Mouse (Mus musculus): Measurements from ENCODE around the gene Mdm2. TPM values are rescaled to one million over a fixed set of nuclear protein-coding genes. Genes with fewer than 3 reads are reported as not detected.
"Not testable (repeated sequence)": the region's sequence is repeated elsewhere in the genome, so short reads cannot be mapped to it uniquely, and the experiment has no call there.

Mdm2 gene
- polyA plus RNA-seq, 1 experiment from 2014 or later, result 55.3 TPM

DNA sequence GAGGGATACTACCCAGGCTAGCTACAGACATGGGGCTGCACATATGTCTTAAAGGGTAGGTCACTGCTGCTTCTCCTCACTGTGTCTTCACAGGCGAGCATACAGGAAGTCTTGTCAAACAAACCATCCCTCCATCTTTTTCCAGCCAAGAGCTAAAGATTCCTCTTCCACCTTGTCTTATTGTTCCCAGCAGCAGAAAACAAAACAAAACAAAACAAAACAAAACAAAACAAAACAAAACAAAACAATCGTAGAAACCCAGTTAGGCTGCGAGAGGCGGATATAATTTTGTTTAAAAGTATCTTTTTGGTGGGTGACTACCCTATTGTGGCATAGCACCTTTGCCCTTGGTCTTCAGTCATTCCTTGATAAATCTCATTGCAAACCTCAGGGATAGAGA is 32.1 kb upstream of the Mdm2 start:
- Histone ChIP-seq H3K9me3 (replicated peaks; ENCODE audit: control insufficient read depth, low read length) (no peaks in the 10 kb centered on the region), H3K4me2 (ENCODE audit: low read depth, low read length) (no peak overlapping the region), H3K36me3 (ENCODE audit: control insufficient read depth, insufficient read depth) (peaks cover 9% of the 10 kb centered on the region), H3K27me3 (ENCODE audit: control insufficient read depth, insufficient read depth, low read length) (no peaks in the 10 kb centered on the region), H3K4me3 (ENCODE audit: low read length) (no peak overlapping the region), H3K27ac (ENCODE audit: low read length) (no peak overlapping the region), H3K4me1 (ENCODE audit: control insufficient read depth, insufficient read depth, low read length) (0 out of 2 replicates have a peak, but pooled peaks cover 6% of the 10 kb centered on the region), H3K9ac (ENCODE audit: low read length) (no peak overlapping the region)
- 82% methylated on average over 4 of the region's 4 CpGs for WGBS
- no peak for ATAC-seq (replicated peaks; ENCODE audit: extremely low read depth, insufficient read depth, low FRiP score)

DNA sequence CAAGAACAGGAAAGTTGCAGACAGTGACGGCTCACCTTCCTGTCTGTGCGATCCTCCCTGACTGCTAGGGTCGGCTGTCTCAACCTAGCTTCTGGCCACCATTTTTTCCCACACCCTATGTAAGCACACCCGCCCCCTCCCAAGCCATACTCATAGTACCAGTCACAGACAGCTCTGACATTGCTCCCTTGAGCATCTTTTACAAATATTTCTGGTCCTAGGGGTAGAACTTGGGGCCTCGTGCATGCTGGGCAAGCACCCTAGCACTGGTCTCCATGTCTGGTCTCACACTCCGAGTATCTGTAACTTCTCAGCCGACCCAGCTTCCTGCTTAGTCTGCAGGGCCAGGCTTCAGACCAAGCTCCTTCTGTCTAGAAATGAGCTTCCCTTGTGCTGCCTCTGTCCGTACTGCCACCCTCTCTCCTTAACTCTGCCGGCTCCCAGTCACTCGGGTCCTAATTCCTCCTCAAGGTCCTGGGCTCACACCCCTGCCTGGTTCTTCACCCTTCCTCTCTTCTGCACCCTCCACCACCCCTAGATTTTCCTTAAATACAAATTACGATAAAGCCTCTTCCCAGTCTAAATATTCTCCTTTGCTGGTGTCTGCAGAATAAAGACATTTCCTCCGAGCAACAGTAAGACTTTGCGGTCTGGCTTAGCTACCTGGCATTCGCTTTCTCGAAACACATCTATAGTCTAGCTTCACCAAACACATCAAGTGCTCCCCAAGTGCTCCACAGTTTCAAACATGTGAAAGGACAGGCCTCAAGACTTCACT is 31.3 kb upstream of the Mdm2 start:
- Histone ChIP-seq H3K4me2 (ENCODE audit: low read depth, low read length) (no peak overlapping the region), H3K9ac (ENCODE audit: low read length) (no peak overlapping the region), H3K36me3 (ENCODE audit: control insufficient read depth, insufficient read depth) (peaks cover 9% of the 10 kb centered on the region), H3K9me3 (replicated peaks; ENCODE audit: control insufficient read depth, low read length) (no peaks in the 10 kb centered on the region), H3K27me3 (ENCODE audit: control insufficient read depth, insufficient read depth, low read length) (no peaks in the 10 kb centered on the region), H3K4me3 (ENCODE audit: low read length) (no peak overlapping the region), H3K4me1 (ENCODE audit: control insufficient read depth, insufficient read depth, low read length) (0 out of 2 replicates have a peak, but pooled peaks cover 6% of the 10 kb centered on the region), H3K27ac (ENCODE audit: low read length) (no peak overlapping the region)
- no peak for ATAC-seq (replicated peaks; ENCODE audit: extremely low read depth, insufficient read depth, low FRiP score)
- 74% methylated on average over 15 of the region's 15 CpGs for WGBS

DNA sequence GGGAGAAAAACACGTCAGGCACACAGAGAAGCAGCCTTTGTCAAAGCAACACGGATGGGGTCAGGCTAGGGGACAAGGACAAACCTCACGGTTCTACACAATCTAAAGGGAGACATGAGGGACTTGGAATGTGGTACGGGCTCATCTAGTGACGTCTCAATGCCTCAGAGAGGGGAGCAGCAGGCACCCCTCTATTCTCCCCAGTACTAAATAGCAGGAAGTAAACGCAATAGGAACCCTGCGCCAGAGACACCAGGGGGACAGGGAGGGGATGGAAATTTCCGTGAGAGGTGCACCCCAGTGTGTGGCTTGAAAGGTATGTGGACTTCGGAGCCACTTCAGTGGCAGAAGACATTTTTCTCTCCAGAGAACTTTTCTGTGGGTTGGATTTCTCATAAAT is 30.4 kb upstream of the Mdm2 start:
- WGBS, result 84% methylated on average over 9 of the region's 9 CpGs
- Histone ChIP-seq H3K4me3 (ENCODE audit: low read length) (no peak overlapping the region), H3K27me3 (ENCODE audit: control insufficient read depth, insufficient read depth, low read length) (no peaks in the 10 kb centered on the region), H3K9ac (ENCODE audit: low read length) (no peak overlapping the region), H3K36me3 (ENCODE audit: control insufficient read depth, insufficient read depth) (peaks cover 12% of the 10 kb centered on the region), H3K4me2 (ENCODE audit: low read depth, low read length) (no peak overlapping the region), H3K4me1 (ENCODE audit: control insufficient read depth, insufficient read depth, low read length) (0 out of 2 replicates have a peak, but pooled peaks cover 6% of the 10 kb centered on the region), H3K27ac (ENCODE audit: low read length) (no peak overlapping the region), H3K9me3 (replicated peaks; ENCODE audit: control insufficient read depth, low read length) (no peaks in the 10 kb centered on the region)
- no peak for ATAC-seq (replicated peaks; ENCODE audit: extremely low read depth, insufficient read depth, low FRiP score)

DNA sequence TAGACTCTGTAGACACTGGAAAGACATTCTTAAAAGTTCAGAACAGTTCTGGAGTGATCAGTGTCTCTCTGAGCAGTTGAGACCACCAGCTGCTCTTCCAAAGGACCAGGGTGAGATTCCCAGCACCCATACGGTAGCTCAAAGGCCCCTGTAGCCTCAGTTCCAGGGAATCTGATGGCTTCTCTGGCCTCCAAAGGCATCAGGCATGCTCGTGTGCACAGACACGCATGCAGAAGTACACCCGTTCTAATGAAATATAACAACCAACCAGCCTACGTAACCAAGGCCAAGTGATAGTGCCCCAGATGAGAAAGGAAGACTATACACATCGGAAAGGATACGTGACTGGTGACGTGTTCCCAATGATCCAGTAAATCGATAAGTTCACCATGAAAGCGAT is 29.6 kb upstream of the Mdm2 start:
- H3K36me3 ChIP-seq (ENCODE audit: control insufficient read depth, insufficient read depth), result peaks cover 12% of the 10 kb centered on the region
- 0 out of 2 replicates have a peak, but pooled peaks cover 3% of the 10 kb centered on the region for H3K4me1 ChIP-seq (ENCODE audit: control insufficient read depth, insufficient read depth, low read length)
- no peaks in the 10 kb centered on the region for H3K27me3 ChIP-seq (ENCODE audit: control insufficient read depth, insufficient read depth, low read length)
- H3K27ac ChIP-seq (ENCODE audit: low read length), result no peak overlapping the region
- no peak overlapping the region for H3K9ac ChIP-seq (ENCODE audit: low read length)
- H3K4me3 ChIP-seq (ENCODE audit: low read length), result no peak overlapping the region
- H3K4me2 ChIP-seq (ENCODE audit: low read depth, low read length), result no peak overlapping the region
- WGBS, result 96% methylated on average over 10 of the region's 10 CpGs
- no peaks in the 10 kb centered on the region for H3K9me3 ChIP-seq (replicated peaks; ENCODE audit: control insufficient read depth, low read length)
- no peak for ATAC-seq (replicated peaks; ENCODE audit: extremely low read depth, insufficient read depth, low FRiP score)

DNA sequence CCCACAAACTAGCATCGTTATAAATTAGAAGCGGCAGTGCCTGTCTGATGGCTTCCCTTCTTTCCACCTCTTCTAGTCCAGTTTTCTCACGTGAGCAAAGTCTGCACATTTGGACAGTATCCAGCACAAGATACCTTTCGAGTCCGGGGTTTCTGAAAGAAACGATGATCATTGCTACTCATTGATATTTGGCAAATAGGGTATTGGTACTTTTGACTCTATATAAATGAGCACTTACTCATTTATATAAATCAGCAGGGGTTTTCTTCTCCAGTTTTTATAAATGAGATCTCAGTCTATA is 29.0 kb upstream of the Mdm2 start:
- 94% methylated on average over 6 of the region's 6 CpGs for WGBS
- ATAC-seq (replicated peaks; ENCODE audit: extremely low read depth, insufficient read depth, low FRiP score), result no peak
- Histone ChIP-seq H3K4me3 (ENCODE audit: low read length) (no peak overlapping the region), H3K9ac (ENCODE audit: low read length) (no peak overlapping the region), H3K27ac (ENCODE audit: low read length) (no peak overlapping the region), H3K4me1 (ENCODE audit: control insufficient read depth, insufficient read depth, low read length) (no peaks in the 10 kb centered on the region), H3K36me3 (ENCODE audit: control insufficient read depth, insufficient read depth) (peaks cover 12% of the 10 kb centered on the region), H3K27me3 (ENCODE audit: control insufficient read depth, insufficient read depth, low read length) (no peaks in the 10 kb centered on the region), H3K9me3 (replicated peaks; ENCODE audit: control insufficient read depth, low read length) (no peaks in the 10 kb centered on the region), H3K4me2 (ENCODE audit: low read depth, low read length) (no peak overlapping the region)

DNA sequence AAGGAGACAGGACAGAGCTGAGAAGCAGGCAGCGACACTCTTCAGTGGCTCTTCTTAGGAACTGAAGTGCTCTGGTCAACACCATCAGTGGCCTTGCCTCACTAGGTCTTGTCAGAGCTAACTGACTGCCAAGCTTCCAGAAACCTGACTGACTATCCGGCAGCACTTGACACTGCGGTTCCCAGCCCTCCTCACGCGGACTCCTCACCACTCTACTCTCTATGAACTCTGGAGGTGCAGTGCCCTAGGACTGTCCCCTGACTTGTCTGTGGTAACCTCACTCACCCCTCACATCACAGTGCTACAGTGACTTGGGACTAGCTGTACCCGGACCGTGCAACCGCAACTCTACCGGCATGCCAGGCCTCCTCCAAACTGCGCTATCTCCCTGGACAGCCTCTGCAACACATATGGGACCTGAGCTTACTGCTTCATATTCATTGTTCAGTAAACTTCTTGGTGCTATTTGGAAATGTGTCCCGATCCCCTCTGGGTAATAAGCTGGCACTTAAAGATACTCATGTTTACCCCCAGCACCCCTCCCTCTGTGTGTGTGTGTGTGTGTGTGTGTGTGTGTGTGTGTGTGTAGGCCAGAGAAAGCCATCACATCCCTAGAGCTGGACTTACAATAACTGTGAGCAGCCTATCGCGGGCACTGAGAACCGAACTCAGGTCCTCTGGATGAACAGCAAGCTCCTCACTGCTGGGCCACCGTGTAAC is 28.5 kb upstream of the Mdm2 start:
- no peaks in the 10 kb centered on the region for H3K27me3 ChIP-seq (ENCODE audit: control insufficient read depth, insufficient read depth, low read length)
- H3K4me1 ChIP-seq (ENCODE audit: control insufficient read depth, insufficient read depth, low read length), result no peaks in the 10 kb centered on the region
- ATAC-seq (replicated peaks; ENCODE audit: extremely low read depth, insufficient read depth, low FRiP score), result no peak
- H3K27ac ChIP-seq (ENCODE audit: low read length), result no peak overlapping the region
- H3K9ac ChIP-seq (ENCODE audit: low read length), result no peak overlapping the region
- peaks cover 12% of the 10 kb centered on the region for H3K36me3 ChIP-seq (ENCODE audit: control insufficient read depth, insufficient read depth)
- no peak overlapping the region for H3K4me2 ChIP-seq (ENCODE audit: low read depth, low read length)
- no peaks in the 10 kb centered on the region for H3K9me3 ChIP-seq (replicated peaks; ENCODE audit: control insufficient read depth, low read length)
- no peak overlapping the region for H3K4me3 ChIP-seq (ENCODE audit: low read length)
- WGBS, result 90% methylated on average over 15 of the region's 15 CpGs

DNA sequence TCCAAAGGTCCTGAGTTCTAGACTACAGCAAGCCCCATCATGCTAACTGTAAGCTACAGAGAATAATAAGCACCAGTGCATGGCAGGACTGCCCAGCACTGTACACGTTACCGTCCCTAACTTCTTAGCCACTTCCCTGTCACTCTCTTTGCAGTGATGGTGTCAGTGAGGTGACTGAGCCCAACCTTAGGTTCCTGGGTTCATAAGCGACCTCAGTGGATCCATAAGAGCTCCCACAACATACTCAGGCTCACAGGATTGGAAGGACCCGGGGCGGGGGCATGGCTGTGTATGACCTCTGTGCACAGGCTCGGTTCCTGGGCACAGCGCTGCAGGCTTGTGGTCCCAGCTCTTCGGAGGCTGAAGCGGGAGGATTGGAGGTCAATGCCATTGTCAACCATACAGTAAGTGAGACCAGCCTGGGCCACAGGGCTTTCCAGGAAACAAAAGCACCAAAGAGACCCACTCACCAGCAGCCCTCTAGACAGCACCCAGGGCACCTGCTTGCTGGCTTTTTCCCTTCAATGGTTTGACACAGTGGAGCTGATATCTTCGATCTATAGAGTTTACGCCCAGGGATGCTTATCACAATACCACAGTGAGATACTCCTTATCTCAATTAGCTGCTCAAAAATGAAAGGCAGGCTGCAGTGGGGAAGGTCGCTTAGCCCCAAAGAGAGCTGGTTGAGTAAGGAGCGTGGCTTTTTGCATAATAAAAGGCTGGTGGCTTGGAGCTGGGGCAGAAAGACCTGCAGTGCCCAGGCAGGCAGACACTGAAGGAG is 27.8 kb upstream of the Mdm2 start:
- no peaks in the 10 kb centered on the region; the same call in 1 of the 2 replicates for H3K4me1 ChIP-seq (ENCODE audit: control insufficient read depth, insufficient read depth, low read length)
- ATAC-seq (replicated peaks; ENCODE audit: extremely low read depth, insufficient read depth, low FRiP score), result no peak
- H3K27me3 ChIP-seq (ENCODE audit: control insufficient read depth, insufficient read depth, low read length), result no peaks in the 10 kb centered on the region
- no peak overlapping the region for H3K4me3 ChIP-seq (ENCODE audit: low read length)
- WGBS, result 82% methylated on average over 13 of the region's 13 CpGs
- peaks cover 12% of the 10 kb centered on the region for H3K36me3 ChIP-seq (ENCODE audit: control insufficient read depth, insufficient read depth)
- no peak overlapping the region for H3K9ac ChIP-seq (ENCODE audit: low read length)
- no peaks in the 10 kb centered on the region for H3K9me3 ChIP-seq (replicated peaks; ENCODE audit: control insufficient read depth, low read length)
- no peak overlapping the region for H3K4me2 ChIP-seq (ENCODE audit: low read depth, low read length)
- no peak overlapping the region for H3K27ac ChIP-seq (ENCODE audit: low read length)

DNA sequence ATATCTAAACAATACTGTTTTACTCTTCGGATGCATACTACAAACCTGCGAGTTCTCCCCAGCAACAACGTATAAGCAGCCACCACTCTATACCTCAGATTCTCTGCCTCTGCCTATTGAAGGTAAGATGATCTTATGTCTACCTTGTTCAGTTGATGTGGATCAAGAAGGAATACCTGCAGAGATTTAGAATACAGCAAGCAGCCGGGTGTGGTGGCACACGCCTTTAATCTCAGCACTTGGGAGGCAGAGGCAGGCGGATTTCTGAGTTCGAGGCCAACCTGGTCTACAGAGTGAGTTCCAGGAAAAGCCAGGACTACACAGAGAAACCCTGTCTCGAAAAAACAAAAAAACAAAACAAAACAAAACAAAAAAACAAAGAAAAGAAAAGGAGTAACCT is 26.9 kb upstream of the Mdm2 start:
- 89% methylated on average over 8 of the region's 8 CpGs for WGBS
- H3K27me3 ChIP-seq (ENCODE audit: control insufficient read depth, insufficient read depth, low read length); H3K9ac ChIP-seq (ENCODE audit: low read length); H3K9me3 ChIP-seq (replicated peaks; ENCODE audit: control insufficient read depth, low read length); H3K4me1 ChIP-seq (ENCODE audit: control insufficient read depth, insufficient read depth, low read length); H3K4me3 ChIP-seq (ENCODE audit: low read length); H3K4me2 ChIP-seq (ENCODE audit: low read depth, low read length); ATAC-seq (replicated peaks; ENCODE audit: extremely low read depth, insufficient read depth, low FRiP score); H3K27ac ChIP-seq (ENCODE audit: low read length): not testable (repeated sequence)
- H3K36me3 ChIP-seq (ENCODE audit: control insufficient read depth, insufficient read depth), result peaks cover 12% of the 10 kb centered on the region

DNA sequence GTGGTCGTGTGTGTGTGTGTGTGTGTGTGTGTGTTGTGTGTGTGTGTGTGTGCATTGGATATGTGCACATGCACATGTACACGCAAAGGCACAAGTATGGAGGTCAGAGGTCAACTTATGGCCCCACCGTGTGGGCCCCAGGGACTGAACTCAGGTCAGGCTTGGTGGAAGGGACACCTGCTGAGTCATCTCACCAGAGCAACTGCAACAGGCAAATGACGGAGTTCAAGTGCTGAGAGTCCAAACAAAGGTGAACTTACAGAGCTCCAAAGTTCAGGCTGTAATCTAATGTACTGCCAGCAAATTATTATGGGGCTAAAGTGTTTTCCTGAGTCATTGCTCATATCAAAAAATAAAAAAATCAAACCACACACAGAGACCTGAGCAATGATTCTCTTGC is 26.5 kb upstream of the Mdm2 start:
- Histone ChIP-seq H3K4me1 (ENCODE audit: control insufficient read depth, insufficient read depth, low read length) (peaks cover 3% of the 10 kb centered on the region; the same call in 1 of the 2 replicates), H3K9me3 (replicated peaks; ENCODE audit: control insufficient read depth, low read length) (no peaks in the 10 kb centered on the region), H3K36me3 (ENCODE audit: control insufficient read depth, insufficient read depth) (peaks cover 12% of the 10 kb centered on the region), H3K27me3 (ENCODE audit: control insufficient read depth, insufficient read depth, low read length) (no peaks in the 10 kb centered on the region), H3K27ac (ENCODE audit: low read length) (no peak overlapping the region), H3K4me3 (ENCODE audit: low read length) (no peak overlapping the region), H3K4me2 (ENCODE audit: low read depth, low read length) (no peak overlapping the region), H3K9ac (ENCODE audit: low read length) (no peak overlapping the region)
- no peak for ATAC-seq (replicated peaks; ENCODE audit: extremely low read depth, insufficient read depth, low FRiP score)
- 81% methylated on average over 4 of the region's 4 CpGs for WGBS
